Mouse (Mus musculus) CD8-positive naive resting alpha-beta T cell, adult 2 months (primary cell): ENCODE data around the gene Ttc4.

ENCODE experiments used
- DNase-seq, 2 experiments: peaks; one replicate each; pipeline ENCODE4 v3.0.0; 2022; ENCODE audit warnings: low read depth in 2 of 2, low spot score in 2 of 2

The Ttc4 gene

DNA sequence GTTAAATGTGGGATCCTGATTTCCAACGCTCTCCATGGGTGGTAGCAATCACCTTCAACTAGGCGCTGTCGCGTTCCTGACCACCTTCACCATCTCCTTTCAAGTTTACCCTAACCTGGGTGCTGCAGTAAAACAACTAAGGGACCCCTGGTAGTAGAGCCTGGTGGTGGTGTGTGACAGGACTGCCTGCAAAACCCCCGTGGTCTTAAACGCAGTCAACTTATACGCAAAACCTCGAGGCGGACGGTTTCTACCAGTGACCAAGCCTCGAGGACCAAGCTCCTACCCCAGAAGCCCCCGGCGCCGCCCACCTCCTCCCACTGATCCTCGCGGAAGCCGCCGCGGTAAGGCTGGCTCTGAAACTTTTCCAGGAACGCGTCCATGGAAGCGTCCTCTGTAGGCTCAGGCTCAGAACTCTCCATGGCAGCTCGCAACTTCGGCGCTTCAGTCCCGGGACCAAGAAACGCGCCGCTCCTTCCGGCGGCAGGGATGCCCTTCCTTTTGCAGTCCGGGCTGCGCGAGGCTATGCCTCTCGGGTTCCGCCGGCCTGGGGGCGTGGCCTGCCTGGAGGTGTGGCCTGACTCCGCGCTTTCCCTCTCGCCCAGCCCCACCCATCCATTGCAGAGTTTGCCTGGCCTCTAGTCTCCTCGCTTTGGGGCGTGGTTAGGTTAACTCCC is at the start of gene Ttc4:
Gene Ttc4 (minus strand): TSS at position 503 of the 677 bp plus-strand sequence.
- DNase-seq: peak; percentile 86 to 91

DNA sequence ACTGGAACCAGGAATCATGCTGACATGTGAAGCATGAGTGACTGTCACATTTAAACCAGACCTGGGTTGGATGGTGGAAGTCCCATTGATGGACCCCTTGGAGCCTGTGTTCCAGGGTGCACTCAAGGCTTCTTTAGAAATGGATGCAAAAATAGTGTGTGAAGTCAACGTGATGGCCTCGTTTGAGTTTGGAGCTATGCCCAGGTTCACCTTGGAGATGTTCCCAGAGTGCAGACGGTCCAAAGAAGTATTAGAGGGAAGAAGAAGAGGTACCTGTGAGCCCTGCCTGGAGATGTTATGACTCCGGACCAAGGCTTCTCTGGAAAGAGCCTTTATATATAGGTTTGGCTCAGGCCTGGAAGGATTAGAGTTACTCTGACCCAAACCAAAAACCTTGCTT is 41.9 kb upstream of the Ttc4 start:
- no peak for DNase-seq

DNA sequence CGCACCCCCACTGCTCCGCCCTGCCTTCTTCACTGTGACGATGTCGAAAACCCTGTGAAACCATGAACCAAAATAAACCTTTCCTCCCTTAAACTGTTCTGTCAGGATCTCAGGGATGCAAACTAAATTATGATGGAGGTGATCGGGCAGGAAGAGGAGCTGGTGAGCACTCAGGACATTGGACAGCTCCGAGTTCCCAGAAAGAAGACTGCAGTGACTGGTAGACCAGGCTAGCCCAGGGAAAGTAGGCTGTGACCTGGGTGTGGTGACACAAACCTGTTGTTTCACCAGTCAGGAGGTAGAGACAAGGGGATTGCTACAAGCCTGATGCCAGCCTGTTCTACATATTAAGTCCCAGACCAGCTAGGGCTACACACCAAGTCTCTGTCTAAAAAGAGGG is 34.9 kb upstream of the Ttc4 start:
- DNase-seq: no peak

DNA sequence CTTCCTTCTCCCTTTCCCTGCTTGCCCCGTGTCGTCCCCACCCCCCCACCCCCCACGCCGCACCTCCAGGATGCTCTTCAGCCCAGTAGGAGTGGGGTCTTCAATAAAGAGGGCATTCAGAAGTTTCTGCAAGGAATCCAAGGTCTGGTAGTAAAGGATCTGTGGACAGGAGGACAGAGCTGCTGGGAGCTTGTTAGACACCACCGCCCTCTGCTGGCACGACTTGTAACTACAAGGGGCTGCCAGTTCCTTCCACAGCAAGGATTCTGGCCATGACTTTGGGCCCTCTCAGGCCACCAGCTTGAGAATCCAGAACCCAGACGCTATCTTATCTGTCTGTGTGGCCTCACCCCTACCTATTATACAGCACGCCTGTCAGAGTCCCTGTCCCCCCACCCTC is 29.7 kb upstream of the Ttc4 start:
- DNase-seq: peak; percentile 61 to 64

DNA sequence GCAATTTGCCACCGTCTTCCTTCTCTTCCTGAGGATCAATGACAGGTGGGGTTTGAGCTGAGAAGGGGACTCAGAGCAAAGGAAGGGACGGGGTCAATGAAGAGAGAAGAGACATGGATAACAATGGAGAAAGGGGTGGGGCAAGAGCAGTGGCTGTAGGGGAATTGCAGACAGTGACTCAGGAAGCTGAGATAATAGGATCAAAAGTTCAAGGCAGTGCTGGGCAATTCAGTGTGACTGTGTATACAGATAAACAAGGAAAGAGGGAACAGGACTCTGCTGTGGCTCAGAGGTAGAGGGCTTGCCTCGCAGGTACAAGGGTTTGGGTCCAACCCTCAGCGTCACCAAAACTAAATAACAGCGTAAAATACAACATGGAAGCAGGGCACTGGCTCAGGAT is 29.2 kb upstream of the Ttc4 start:
- no peak for DNase-seq

DNA sequence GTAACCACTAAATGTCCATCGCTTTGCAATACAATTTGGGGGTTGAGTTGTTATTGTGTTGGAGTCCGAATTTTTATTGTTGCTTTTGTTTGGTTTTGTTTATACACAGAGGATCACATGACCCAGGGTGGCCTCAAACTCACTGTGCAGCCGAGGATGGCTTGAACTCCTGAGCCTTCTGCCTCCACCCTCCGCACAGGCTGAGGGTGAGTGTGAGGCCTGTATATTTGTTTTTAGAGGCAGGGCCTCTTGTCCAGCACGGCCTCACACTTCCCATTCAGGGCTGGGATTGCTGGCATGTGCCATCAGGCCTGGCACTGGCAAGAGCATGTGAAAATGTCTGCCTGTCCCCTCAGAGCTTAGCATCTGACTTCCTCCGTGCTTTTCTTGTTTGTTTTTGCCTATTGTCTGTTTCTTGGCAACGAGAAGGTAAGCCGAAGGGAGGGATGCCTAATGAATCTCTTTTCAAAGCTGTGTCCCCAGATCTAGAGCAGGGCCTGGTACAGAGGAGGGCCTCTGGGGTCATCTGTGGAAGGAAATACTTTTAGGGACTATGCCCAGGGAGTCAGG is 26.4 kb upstream of the Ttc4 start:
- DNase-seq: no peak

DNA sequence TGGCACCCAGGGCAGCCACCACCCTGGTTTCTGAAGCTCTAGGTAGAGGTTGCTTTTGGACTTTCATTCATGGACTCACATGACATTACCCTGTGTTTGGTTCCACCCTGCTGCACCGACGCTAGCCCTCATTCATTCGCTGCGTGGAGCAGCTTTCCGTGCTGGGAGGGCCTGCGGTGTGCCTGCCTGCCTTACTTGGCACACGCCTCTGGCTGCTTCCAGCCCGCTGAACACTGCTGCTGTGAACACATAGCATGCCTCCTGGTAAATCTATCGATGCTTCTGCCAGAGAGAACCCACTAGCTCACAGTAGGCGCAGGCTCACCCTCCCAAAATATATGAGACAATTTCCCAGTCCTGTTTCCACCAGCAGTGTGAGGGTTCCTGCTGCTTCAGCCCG is 25.7 kb upstream of the Ttc4 start:
- no peak for DNase-seq

DNA sequence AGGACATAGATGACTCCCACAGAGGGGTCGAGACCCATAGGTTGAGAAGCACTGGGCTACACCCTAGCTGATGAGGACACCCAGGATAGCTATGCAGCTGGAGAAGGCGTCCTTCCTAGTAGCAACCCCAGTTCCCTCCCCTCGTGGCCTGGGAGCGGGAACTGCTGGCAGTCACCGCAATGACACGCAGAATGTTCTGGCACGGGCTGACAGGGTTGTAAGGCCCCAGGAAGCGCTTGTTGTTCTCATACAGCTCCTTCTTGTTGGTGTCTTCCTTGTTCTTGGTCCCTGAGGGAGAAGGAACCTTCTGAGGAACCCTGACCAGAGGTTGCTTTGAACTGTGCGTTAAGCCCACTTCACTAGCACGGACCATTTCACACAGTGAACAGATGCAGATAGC is 25.2 kb upstream of the Ttc4 start:
- no peak for DNase-seq

DNA sequence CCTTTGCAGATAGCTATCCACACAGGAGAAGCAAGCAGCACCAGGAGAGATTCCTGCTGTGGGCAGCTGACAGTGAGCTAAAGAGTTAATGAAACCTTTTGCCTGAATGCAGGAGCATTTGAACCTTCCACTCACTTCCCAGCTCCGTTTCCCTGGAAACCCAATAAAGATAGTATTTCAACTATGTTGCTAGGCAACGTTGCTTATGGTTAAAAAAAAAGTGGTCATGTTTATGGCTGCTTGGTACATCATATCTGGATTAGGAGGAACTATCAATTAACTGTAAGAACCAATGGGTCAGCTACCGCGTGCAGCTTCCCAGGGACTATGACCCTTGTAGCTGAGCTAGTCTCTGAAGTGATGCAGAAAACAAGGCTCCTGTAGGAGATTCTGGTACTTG is 22.1 kb upstream of the Ttc4 start:
- no peak for DNase-seq

DNA sequence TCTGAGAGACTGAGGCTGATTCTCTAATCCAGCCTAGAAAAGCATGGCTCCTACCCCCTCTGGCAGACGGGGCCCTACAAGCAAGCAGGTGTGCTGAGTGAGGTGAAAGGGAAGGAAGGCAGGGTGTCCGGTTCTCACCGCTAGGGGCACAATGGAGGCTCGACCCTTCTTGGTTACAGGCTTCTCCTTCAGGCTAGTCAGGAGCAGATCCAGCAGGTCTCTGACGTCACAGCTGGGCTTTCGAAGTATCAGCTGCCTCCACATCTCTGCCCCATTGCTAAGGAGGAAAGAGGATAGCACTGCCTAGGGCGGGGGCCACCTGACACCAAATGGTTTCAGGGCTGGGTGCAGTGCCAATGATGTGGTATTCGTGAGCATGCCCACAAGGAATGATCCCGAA is 21.2 kb upstream of the Ttc4 start:
- no peak for DNase-seq

DNA sequence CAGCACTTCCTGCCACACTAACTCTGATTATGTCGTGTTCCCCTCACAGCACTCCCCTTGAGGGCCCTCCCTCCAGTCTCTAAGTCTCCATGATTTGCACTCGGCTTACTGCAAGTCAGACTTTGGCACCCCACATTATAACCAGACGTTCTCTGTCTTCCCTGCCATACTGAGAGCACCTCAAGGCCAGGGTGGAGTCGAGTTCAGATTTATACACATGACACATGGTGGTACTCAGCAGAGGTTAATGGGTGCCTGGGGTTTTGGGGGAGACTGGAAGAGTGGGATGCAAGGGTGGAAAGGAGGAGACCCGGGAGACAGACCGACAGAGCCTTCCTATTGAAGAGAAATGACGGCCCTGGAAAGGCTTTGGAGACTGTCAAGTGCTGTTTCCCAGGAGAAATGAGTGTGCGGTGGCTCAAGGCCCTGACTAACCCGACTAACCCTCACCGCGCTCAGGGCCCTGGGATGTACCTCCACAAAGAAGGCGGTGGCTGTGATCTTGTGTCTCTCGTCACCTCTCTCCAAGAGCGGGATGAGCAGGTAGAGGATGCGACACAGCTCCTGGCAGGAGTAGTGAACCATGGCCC is 15.2 kb upstream of the Ttc4 start:
- no peak for DNase-seq

DNA sequence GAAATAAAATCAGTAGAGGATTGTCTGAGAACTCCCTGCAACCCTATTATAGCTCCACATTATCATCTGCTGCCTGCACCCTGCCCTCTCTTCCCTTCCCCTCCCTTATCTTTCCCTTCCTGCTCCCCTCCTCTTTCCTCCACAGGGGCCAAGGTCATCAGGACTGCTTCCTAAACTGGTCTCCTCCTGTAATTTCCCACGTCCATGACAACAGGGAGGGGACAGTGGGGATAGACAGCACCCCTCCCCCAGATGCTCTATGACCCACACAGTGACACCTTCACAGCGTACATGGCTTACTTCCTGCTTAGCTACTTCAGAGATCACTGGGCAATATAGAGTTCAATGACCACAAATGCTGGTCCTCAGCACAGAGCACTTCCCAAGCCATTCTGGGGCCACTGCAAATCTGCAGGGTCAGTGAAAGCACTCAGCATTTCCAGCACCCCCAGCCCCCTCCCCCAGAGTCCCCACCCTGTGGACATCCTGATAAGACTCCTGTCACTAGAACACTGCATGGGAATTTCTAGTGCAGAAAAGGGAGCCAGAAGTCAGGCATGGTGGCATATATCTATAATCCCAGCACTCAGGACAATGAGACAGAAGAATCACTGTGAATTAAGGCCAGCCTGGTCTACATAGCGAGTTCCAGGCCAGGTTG is 10.0 kb upstream of the Ttc4 start:
- no peak for DNase-seq

DNA sequence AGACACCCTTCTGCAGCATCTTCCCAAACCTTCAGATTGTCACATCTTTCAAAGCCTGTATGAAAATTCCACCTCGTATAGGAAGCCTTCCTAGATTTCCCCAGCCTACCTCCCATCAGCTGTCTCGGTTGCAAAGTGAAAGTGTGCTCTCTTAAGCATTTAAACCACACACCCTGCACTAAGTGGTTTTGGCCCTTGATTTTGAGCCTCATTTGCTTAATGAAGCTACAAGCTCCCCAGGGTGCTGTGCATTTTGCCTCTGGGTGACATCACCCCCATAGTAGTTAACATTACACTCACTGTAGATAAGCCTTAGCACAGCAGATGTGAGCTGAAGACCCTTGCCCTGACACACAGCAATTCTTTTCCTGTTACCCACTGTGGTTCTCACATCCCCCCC is 2.2 kb upstream of the Ttc4 start:
- DNase-seq: no peak

DNA sequence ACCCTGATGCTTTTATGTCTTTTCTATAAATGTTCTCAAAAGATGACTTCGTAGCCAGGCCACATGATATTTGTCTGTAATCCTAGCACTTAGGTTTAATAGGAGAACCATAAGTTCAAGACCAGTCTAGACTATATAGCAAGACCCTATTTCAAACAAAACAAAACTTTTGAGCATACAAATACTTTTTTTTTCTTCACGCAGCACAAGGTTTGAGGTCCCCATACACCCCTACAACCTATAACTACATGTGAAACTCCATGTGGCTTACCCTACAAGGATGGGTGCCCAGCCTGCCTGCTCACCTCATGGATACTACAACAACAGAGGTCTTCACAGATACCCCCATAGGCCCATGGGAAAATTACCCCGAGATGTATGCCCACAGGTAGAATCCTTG is 408 bp upstream of the Ttc4 start:
- no peak for DNase-seq

DNA sequence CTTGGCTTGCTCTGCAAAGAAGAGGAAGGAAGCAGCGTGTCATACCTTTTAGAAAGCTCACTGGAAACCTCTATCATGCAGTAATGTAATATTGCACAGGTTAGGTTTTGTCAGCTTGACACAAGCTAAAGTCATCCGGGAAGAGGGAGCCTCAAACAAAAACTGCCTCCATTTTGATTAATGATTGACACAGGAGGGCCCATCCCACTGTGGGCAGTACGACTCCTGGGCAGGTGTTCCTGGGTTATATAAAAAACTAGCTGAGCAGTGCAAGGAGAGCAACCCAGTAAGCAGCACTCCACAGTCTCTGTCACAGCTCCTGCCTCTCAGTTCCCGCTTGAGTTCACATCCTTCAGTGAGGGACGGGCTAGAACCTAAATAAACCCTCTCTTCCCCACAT is 2.0 kb downstream of the Ttc4 start:
- DNase-seq: no peak

DNA sequence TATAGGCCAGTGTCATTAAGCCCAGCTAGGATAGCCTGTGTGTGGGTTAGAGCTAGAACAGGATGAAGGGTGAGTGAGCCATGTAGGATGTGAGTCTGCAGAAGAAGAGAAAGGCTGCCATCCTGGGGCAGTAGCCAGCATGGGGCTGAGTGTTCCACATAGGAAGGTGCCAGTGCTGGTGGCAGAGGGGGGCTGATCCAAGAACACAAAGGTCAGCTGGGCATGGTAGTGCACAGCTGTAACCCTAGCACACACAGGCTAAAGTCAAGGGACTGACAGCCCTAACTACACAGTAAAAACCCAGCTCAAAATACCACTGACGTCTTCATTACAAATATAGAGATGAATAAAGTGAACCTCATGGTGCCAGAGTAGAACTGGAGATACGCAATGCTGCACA is 12.2 kb downstream of the Ttc4 start:
- no peak for DNase-seq

DNA sequence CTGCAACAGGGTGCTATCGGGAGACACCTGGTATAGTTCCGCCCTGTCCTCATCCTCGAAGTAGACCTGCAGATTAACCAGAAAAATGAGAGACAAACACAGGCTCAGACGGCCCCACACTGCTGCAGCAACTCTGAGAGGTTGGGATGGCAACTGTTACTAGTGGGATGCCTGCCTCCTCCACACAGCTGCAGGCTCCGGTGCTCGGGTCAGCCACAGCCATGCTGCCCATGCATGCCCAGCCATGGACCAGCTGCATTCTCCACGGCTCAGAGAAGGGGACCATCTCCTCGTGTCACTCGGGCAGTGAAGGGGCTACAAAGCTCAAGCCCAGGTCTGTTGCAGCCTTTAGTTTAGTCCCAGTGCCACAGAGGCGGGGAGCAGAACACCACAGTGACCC is 13.1 kb downstream of the Ttc4 start:
- no peak for DNase-seq

DNA sequence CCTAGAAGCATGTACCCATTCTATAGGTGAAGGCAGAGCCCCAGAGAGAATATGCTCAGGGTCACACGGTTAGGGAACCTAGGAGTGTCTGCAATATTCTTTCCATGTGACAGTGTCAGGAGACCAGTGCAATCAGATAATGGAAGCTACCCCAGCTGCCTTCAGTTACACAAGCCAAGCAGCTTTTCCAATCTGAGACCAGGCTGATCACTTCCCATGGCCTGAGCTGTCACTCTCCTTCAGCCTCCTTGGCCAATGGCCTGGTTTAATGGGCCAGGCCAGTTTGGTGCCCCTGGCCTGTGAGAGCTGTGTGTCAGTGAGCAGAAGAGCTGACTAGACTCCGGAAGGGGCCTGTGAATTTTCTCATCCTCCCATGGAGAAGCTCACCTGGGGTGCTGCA is 13.5 kb downstream of the Ttc4 start:
- DNase-seq: no peak

DNA sequence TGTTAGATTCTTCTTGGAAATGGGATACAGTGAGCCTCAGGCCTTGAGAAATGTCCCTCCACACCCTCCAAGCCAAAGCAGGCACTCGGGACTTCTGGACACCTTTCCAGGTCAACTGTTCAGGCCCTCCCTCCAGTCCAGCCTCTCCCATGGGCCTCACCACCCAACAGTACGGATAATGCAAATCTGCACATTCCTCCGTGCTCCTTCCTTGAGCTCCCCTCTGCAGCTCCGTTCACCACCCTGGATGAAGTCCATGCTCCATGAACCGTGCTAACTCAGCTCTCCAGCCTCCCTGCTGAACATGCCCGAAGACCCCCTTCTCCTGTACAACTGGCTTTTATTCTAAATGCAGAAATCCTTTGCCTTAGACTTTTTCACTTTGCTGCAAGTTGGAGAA is 14.0 kb downstream of the Ttc4 start:
- DNase-seq: no peak

DNA sequence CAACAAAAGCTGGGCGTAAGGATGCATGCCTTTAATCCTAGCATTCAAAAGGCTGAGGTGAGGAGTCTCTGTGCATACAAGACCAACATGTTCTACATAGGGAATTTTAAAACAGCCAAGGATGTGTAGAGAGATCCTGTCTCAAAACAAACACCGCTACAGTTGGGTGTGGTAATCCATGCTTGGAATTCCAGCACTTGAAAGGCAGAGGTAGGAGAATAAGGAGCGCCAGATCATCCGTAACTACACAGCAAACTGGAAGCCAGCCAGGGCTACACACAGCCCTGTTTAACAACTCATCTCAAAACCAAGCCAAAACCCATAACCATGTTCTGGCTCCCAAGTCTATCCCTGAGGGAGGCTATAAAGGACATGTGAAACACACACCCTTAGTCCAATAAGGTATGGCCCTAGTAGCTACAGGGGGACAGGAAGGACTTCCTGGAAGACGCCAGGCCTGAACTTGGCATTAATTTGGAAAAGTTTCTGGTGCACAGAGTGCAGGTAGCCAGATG is 14.7 kb downstream of the Ttc4 start:
- DNase-seq: no peak

DNA sequence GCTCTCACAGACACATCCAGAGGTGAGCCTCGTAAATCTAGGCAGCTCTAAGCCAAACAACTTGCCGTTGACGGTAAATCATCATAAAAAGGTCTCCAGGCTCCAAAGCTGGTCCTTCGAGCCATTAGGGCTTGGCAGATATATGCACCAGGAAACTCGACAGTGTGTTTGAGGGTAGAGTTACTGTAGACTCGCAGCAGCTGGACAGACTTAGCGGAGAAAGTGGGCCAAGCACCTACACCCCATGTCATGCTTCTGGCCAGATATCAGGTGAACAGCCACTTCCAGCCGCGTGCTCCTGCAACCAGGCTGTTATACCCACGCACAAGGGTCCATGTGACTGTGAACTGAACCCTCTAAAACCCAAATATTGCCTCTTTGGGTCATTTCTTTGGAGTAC is 23.1 kb downstream of the Ttc4 start:
- DNase-seq: no peak

DNA sequence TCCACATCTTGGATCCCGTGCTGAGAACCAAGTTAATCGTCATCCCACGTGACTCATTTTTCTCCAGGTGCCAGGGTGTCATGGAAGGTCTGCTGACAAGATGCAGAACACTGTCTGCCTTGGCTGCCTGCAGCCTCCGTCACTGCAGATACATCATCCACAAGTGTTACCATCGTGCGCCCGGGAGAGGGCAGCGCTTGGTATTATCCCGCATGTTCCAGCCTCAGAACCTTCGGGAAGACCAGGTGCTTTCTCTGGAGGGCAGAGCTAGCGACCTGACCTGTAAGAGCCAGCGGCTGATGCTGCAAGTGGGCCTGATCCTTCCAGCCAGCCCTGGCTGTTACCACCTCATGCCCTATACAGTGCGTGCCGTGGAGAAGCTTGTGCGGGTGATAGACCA is 25.7 kb downstream of the Ttc4 start:
- DNase-seq: no peak
